Mouse (Mus musculus): ENCODE results near the gene Thpo. TPM values are rescaled to one million over a fixed set of nuclear protein-coding genes. Genes with fewer than 3 reads are reported as not detected.

Thpo gene
- total and polyA plus RNA-seq, 3 experiments = not detected

DNA sequence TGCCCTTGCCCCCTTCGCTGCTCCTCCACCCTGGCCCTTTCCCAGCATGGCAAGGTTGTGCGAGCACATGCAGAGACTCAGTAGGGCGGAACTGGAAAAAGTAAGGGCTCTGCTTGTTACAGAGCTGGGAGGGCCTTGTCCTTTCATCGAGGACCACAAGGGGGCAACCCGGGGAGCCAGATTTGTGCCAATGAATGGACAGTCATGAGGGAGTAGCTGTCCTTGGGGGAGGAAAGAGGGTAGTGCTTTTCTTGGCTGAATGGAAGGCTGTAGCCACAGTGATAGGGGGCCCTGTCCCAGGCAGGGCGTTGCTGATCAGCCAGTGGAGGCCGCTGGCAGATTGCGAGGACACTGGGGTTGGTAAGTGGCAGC, 31.8 kb downstream of the Thpo start:
- no peak for TF ChIP-seq RCOR1 (IDR thresholded peaks at IDR 0.05; ENCODE audit: low read depth, low read length)
- peak; percentile 55 to 59 (median 55) for TF ChIP-seq CTCF (IDR thresholded peaks at IDR 0.05 in 2 of 3, conservative IDR thresholded peaks at IDR 0.05 in 1 of 3; ENCODE audit: control insufficient read depth in 1 of 3, insufficient read depth in 1 of 3, low read depth in 2 of 3, low read length in 3 of 3, poor library complexity in 1 of 3, severe bottlenecking in 1 of 3)
- no peak for TF ChIP-seq MEF2A (IDR thresholded peaks at IDR 0.05; ENCODE audit: extremely low read depth, insufficient replicate concordance, low read depth, low read length, poor library complexity, severe bottlenecking)
- TF ChIP-seq ZNF384 (IDR thresholded peaks at IDR 0.05; ENCODE audit: low read depth, low read length) = no peak
- TF ChIP-seq RAD21 (IDR thresholded peaks at IDR 0.05; ENCODE audit: low read depth, low read length) = peak; percentile 12; the same call in 1 of the 2 replicates
- TF ChIP-seq TBP (IDR thresholded peaks at IDR 0.05; ENCODE audit: low read depth, low read length) = no peak
- peak; percentile 54 for TF ChIP-seq SMC3 (IDR thresholded peaks at IDR 0.05; ENCODE audit: low read depth, low read length)
- no peak for TF ChIP-seq ZC3H11A (IDR thresholded peaks at IDR 0.05; ENCODE audit: low read depth, low read length)
- TF ChIP-seq POLR2A (IDR thresholded peaks at IDR 0.05; ENCODE audit: control insufficient read depth in 1 of 2, insufficient read depth in 1 of 2, low read depth in 1 of 2, low read length in 2 of 2, poor library complexity in 1 of 2) = no peak
- Histone ChIP-seq H3K9ac (ENCODE audit: control insufficient read depth, low read depth, low read length, poor library complexity, severe bottlenecking) (no peak overlapping the region), H3K27ac (ENCODE audit: control insufficient read depth, low read depth, low read length) (no peak overlapping the region), H3K4me3 (ENCODE audit: control insufficient read depth in 1 of 2, insufficient read depth in 1 of 2, low read depth in 2 of 2, low read length in 2 of 2) (no peak overlapping the region), H3K4me1 (ENCODE audit: control insufficient read depth in 1 of 2, insufficient read depth in 2 of 2, low read length in 2 of 2) (peaks cover 15 to 33% of the 10 kb centered on the region in 2 experiments), H3K27me3 (ENCODE audit: control insufficient read depth in 1 of 2, insufficient read depth in 2 of 2, low read length in 2 of 2) (no peaks in the 10 kb centered on the region), H3K79me2 (ENCODE audit: control insufficient read depth, insufficient read depth, low read length, poor library complexity) (no peaks in the 10 kb centered on the region), H3K36me3 (ENCODE audit: control insufficient read depth in 1 of 2, insufficient read depth in 2 of 2, low read length in 2 of 2) (peaks cover 0 to 34% of the 10 kb centered on the region in 2 experiments; a peak in 2 of 4 replicates), H3K9me3 (replicated peaks; ENCODE audit: insufficient read depth, low read length) (no peaks in the 10 kb centered on the region)
- peak; percentile 71 for DNase-seq (ENCODE audit: low read depth, low spot score)

DNA sequence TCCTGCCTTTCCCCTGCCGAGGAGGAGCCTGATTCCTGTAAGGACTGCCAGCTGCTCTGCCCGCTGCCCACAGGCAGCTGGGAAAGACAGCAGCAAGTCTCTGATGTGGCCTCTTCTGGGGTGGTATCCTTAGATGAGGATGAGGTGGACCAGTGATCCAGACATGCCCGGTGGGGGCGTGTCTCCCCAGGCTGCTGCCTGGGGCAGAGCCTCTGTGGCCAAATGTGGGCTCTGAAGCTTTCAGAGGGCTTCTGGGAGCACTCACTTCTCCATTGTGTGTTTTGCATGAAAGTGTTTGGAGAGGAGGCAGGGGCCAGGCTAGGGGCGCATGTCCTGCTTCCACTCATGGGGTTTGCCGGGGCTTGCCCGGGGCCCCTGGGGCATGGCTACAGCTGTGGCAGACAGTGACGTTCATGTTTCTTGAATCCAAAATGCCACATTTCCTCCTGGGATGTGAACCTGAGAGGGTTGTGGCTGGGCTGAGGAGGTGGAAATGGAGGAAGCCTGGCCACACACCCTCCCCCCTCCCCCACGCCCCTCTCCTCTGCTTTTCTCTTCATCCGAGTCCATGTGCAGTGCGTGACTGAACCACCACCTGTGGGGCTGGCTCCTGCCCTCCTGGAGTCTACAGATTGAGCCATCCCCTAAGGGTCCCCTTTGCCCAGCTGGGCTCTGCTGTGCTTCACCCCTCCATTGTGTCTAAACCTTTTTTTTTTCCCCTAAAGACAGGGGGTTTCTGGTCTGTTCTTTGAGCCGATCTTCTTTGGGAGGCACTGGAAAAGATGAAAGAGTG, 32.4 kb downstream of the Thpo start:
- DNase-seq (ENCODE audit: low read depth, low spot score) = no peak
- Histone ChIP-seq H3K4me3 (ENCODE audit: control insufficient read depth in 1 of 2, insufficient read depth in 1 of 2, low read depth in 2 of 2, low read length in 2 of 2) (no peak overlapping the region), H3K27ac (ENCODE audit: control insufficient read depth, low read depth, low read length) (no peak overlapping the region), H3K36me3 (ENCODE audit: control insufficient read depth in 1 of 2, insufficient read depth in 2 of 2, low read length in 2 of 2) (peaks cover 0 to 32% of the 10 kb centered on the region in 2 experiments; a peak in 2 of 4 replicates), H3K4me1 (ENCODE audit: control insufficient read depth in 1 of 2, insufficient read depth in 2 of 2, low read length in 2 of 2) (peaks cover 15 to 32% of the 10 kb centered on the region in 2 experiments), H3K9ac (ENCODE audit: control insufficient read depth, low read depth, low read length, poor library complexity, severe bottlenecking) (no peak overlapping the region), H3K27me3 (ENCODE audit: control insufficient read depth in 1 of 2, insufficient read depth in 2 of 2, low read length in 2 of 2) (no peaks in the 10 kb centered on the region), H3K79me2 (ENCODE audit: control insufficient read depth, insufficient read depth, low read length, poor library complexity) (no peaks in the 10 kb centered on the region), H3K9me3 (replicated peaks; ENCODE audit: insufficient read depth, low read length) (no peaks in the 10 kb centered on the region)
- TF ChIP-seq MEF2A (IDR thresholded peaks at IDR 0.05; ENCODE audit: extremely low read depth, insufficient replicate concordance, low read depth, low read length, poor library complexity, severe bottlenecking) (no peak), GATA1 (IDR thresholded peaks at IDR 0.05; ENCODE audit: low read depth, low read length) (no peak), EP300 (IDR thresholded peaks at IDR 0.05; ENCODE audit: low read depth in 1 of 2, low read length in 2 of 2) (no peak), CHD1 (IDR thresholded peaks at IDR 0.05; ENCODE audit: low read depth, low read length) (no peak), MAFK (IDR thresholded peaks at IDR 0.05; ENCODE audit: borderline replicate concordance, low read depth, low read length) (no peak), MAX (IDR thresholded peaks at IDR 0.05; ENCODE audit: low read length) (no peak), SMC3 (IDR thresholded peaks at IDR 0.05; ENCODE audit: low read depth, low read length) (no peak), E2F4 (IDR thresholded peaks at IDR 0.05; ENCODE audit: borderline replicate concordance, low read depth, low read length) (no peak), POLR2AphosphoS2 (IDR thresholded peaks at IDR 0.05; ENCODE audit: low read length) (no peak), KAT2A (conservative IDR thresholded peaks at IDR 0.05; ENCODE audit: low read depth, low read length) (no peak), TCF12 (IDR thresholded peaks at IDR 0.05; ENCODE audit: low read depth, low read length) (no peak), HCFC1 (IDR thresholded peaks at IDR 0.05; ENCODE audit: low read depth, low read length) (no peak), BHLHE40 (IDR thresholded peaks at IDR 0.05; ENCODE audit: borderline replicate concordance, low read depth, low read length) (no peak), MYC (IDR thresholded peaks at IDR 0.05; ENCODE audit: low read depth, low read length) (no peak), TAL1 (IDR thresholded peaks at IDR 0.05; ENCODE audit: low read length) (no peak), USF1 (IDR thresholded peaks at IDR 0.05; ENCODE audit: low read depth, low read length) (no peak), CTCF (IDR thresholded peaks at IDR 0.05 in 2 of 3, conservative IDR thresholded peaks at IDR 0.05 in 1 of 3; ENCODE audit: control insufficient read depth in 1 of 3, insufficient read depth in 1 of 3, low read depth in 2 of 3, low read length in 3 of 3, poor library complexity in 1 of 3, severe bottlenecking in 1 of 3) (no peak), ZC3H11A (IDR thresholded peaks at IDR 0.05; ENCODE audit: low read depth, low read length) (no peak), TBP (IDR thresholded peaks at IDR 0.05; ENCODE audit: low read depth, low read length) (no peak), POLR2AphosphoS5 (IDR thresholded peaks at IDR 0.05; ENCODE audit: borderline replicate concordance, low read depth, low read length) (no peak)

Data from MEL (cell line).